Mouse (Mus musculus) neutrophil, adult 59 days (primary cell): ENCODE measurements around the gene Tpsab1. TPM values are rescaled to one million over a fixed set of nuclear protein-coding genes. Genes with fewer than 3 reads are reported as not detected.

ENCODE experiments used
- total RNA-seq, 2 experiments: library from RNA; stranded (reverse); gene quantifications; 1 replicate in 1 of 2; 2 replicates in 1 of 2; pipeline ENCODE4 v1.2.4; 2023

The Tpsab1 gene
- total RNA-seq = not detected

GRCm38 (mm10) chr17:25345462-25345861 is at the start of gene Tpsab1:
TSS of gene Tpsab1 (minus strand) at chr17:25345562.

GRCm38 (mm10) chr17:25368973-25369372 is 23.6 kb upstream of the Tpsab1 start, which contains the start of gene Tpsg1:
TSS of gene Tpsg1 (plus strand) at chr17:25369273.

GRCm38 (mm10) chr17:25366005-25366404 is 20.6 kb upstream of the Tpsab1 start, which contains the start of gene Tpsb2:
TSS of gene Tpsb2 (plus strand) at chr17:25366305.

GRCm38 (mm10) chr17:25318354-25318753 is 27.0 kb downstream of the Tpsab1 start, which contains the start of gene Prss29:
TSS of gene Prss29 (plus strand) at chr17:25318654.

GRCm38 (mm10) chr17:25308346-25308745 is 37.0 kb downstream of the Tpsab1 start, which contains the start of gene Prss28:
TSS of gene Prss28 (plus strand) at chr17:25308646.

GRCm38 (mm10) chr17:25298094-25298493 is 47.3 kb downstream of the Tpsab1 start, which contains the start of gene Prss34:
TSS of gene Prss34 (plus strand) at chr17:25298394.

Other genes starting within 250 kb of the Tpsab1 start
- gene Telo2, start 229.6 kb downstream of the Tpsab1 start, total RNA-seq = 10 to 100 TPM in 1 of 2 experiments, 1 to 10 TPM in 1; 7.8 to 11.1 TPM
- not detected for gene Ptx4, start 224.8 kb downstream of the Tpsab1 start, total RNA-seq
- 10 to 100 TPM; 28.9 to 29.5 TPM for gene Clcn7, start 212.2 kb downstream of the Tpsab1 start, total RNA-seq
- under 1 TPM in 1 of 2 experiments, not detected in 1; 0.18 TPM for gene Ccdc154, start 183.1 kb downstream of the Tpsab1 start, total RNA-seq
- not detected for gene Gm38655, start 170.1 kb downstream of the Tpsab1 start, total RNA-seq
- gene BC003965, start 161.0 kb downstream of the Tpsab1 start, total RNA-seq = 1 to 10 TPM; 5.0 to 6.3 TPM
- gene Unkl, start 157.2 kb downstream of the Tpsab1 start, total RNA-seq = 10 to 100 TPM; 27.2 to 27.7 TPM
- 10 to 100 TPM; 14.9 to 15.5 TPM for gene Gnptg, start 105.4 kb downstream of the Tpsab1 start, total RNA-seq
- gene Tsr3, start 105.4 kb downstream of the Tpsab1 start, total RNA-seq = 1 to 10 TPM; 5.6 to 7.5 TPM
- gene Baiap3, start 89.2 kb downstream of the Tpsab1 start, total RNA-seq = 1 to 10 TPM; 3.4 to 6.4 TPM
- 100 to 1,000 TPM; 213 to 248 TPM for gene Ube2i, start 70.9 kb downstream of the Tpsab1 start, total RNA-seq
- 100 to 1,000 TPM; 120 to 214 TPM for gene Prss34, start 47.2 kb downstream of the Tpsab1 start, total RNA-seq
- gene Prss28, start 36.9 kb downstream of the Tpsab1 start, total RNA-seq = under 1 TPM in 1 of 2 experiments, not detected in 1; 0.42 TPM
- not detected for gene Prss29, start 26.9 kb downstream of the Tpsab1 start, total RNA-seq
- gene Tpsb2, start 20.7 kb upstream of the Tpsab1 start, total RNA-seq = not detected
- gene Tpsg1, start 23.7 kb upstream of the Tpsab1 start, total RNA-seq = not detected
- 1 to 10 TPM in 1 of 2 experiments, under 1 TPM in 1; 0.64 to 2.4 TPM for gene Cacna1h, start 88.2 kb upstream of the Tpsab1 start, total RNA-seq
- gene Tekt4, start 109.1 kb upstream of the Tpsab1 start, total RNA-seq = not detected
- gene Sstr5, start 151.7 kb upstream of the Tpsab1 start, total RNA-seq = not detected
- not detected for gene Sox8, start 225.1 kb upstream of the Tpsab1 start, total RNA-seq
- gene Lmf1, start 233.5 kb upstream of the Tpsab1 start, total RNA-seq = 10 to 100 TPM; 11.9 to 15.9 TPM